Mouse (Mus musculus): ENCODE data around the gene S100a7a. TPM values are rescaled to one million over a fixed set of nuclear protein-coding genes. Genes with fewer than 3 reads are reported as not detected.

S100a7a gene
- polyA plus RNA-seq, 1 experiment = 0.42 TPM

DNA sequence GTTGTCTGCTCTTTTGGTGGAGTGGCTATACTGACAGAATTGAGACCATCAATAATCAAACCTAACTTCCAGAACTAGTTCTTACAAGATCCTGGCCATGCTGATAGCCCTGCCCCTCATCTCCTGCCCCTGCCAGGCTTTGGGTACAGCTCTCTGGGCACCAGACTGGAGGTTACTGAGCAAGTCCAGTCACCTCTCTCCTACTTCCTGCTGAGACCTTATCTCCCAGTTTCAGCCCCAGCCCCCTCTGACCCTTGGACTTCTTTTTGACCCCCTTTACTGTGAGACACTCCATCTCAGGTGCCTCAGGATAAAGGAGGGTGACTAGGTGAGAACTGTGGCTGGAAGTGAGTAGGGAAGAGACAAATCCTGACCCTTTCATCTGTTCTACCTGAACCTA, 44.7 kb upstream of the S100a7a start:
- H3K36me3 ChIP-seq (ENCODE audit: control insufficient read depth, insufficient read depth, low read length) = no peaks in the 10 kb centered on the region
- no peaks in the 10 kb centered on the region for H3K27me3 ChIP-seq (ENCODE audit: control insufficient read depth, insufficient read depth, low read length)
- H3K27ac ChIP-seq (ENCODE audit: control insufficient read depth, insufficient read depth, low read length) = no peak overlapping the region
- H3K4me3 ChIP-seq (ENCODE audit: control insufficient read depth, insufficient read depth, low read length) = no peak overlapping the region
- no peak for DNase-seq
- peaks cover 36% of the 10 kb centered on the region for H3K4me1 ChIP-seq (replicated peaks; ENCODE audit: control insufficient read depth, insufficient read depth, low read length)
- no peak for TF ChIP-seq CTCF (IDR thresholded peaks at IDR 0.05; ENCODE audit: borderline replicate concordance, control insufficient read depth, extremely low read depth, insufficient read depth, low read length, poor library complexity)
- TF ChIP-seq POLR2A (IDR thresholded peaks at IDR 0.05; ENCODE audit: control insufficient read depth, extremely low read depth, insufficient read depth, low read length, poor library complexity) = no peak

DNA sequence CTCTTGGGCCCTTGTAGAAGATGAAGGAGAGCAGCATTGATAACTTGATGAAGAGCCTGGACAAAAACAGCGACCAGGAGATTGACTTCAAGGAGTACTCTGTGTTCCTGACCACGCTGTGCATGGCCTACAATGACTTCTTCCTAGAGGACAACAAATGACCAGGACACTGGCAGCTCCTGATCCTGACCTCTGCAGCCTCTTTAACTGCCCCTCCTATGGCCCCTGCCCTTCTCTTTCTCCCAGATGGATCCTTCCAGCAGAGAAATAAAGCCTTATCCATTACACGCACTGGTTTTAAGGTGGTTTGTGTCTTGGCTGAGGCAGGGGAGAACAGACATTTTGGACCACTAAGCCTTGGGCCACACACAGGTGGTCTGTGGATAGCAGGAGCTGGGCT, 42.3 kb upstream of the S100a7a start:
- TF ChIP-seq POLR2A (IDR thresholded peaks at IDR 0.05; ENCODE audit: control insufficient read depth, extremely low read depth, insufficient read depth, low read length, poor library complexity) = no peak
- TF ChIP-seq CTCF (IDR thresholded peaks at IDR 0.05; ENCODE audit: borderline replicate concordance, control insufficient read depth, extremely low read depth, insufficient read depth, low read length, poor library complexity) = no peak
- no peak for DNase-seq
- Histone ChIP-seq H3K36me3 (ENCODE audit: control insufficient read depth, insufficient read depth, low read length) (no peaks in the 10 kb centered on the region), H3K4me3 (ENCODE audit: control insufficient read depth, insufficient read depth, low read length) (no peak overlapping the region), H3K27ac (ENCODE audit: control insufficient read depth, insufficient read depth, low read length) (no peak overlapping the region), H3K4me1 (replicated peaks; ENCODE audit: control insufficient read depth, insufficient read depth, low read length) (peaks cover 24% of the 10 kb centered on the region), H3K27me3 (ENCODE audit: control insufficient read depth, insufficient read depth, low read length) (no peaks in the 10 kb centered on the region)
- WGBS = 89% methylated on average over 3 of the region's 3 CpGs

DNA sequence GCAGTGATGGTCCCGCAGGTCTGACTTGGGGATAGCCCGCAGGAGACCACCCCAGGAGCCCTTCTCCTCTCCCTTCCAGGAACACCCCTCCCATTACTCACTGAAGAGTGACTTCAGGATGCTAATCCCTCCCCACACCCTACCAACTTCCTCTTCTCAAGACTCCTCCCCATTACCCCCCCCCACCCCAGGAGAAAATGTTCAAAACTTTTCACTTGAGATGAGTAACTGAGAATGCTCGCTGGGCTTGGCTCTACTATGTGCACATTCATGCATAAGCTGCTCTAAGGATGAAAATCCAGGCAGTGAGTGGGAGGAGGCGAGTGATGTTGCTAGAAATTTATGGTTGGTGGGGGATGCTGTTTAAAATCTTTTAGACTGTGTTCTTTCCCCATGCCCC, 41.8 kb upstream of the S100a7a start:
- Histone ChIP-seq H3K4me3 (ENCODE audit: control insufficient read depth, insufficient read depth, low read length) (no peak overlapping the region), H3K27me3 (ENCODE audit: control insufficient read depth, insufficient read depth, low read length) (no peaks in the 10 kb centered on the region), H3K36me3 (ENCODE audit: control insufficient read depth, insufficient read depth, low read length) (no peaks in the 10 kb centered on the region), H3K4me1 (replicated peaks; ENCODE audit: control insufficient read depth, insufficient read depth, low read length) (peaks cover 24% of the 10 kb centered on the region), H3K27ac (ENCODE audit: control insufficient read depth, insufficient read depth, low read length) (no peak overlapping the region)
- WGBS = 29% methylated on average over 4 of the region's 4 CpGs
- DNase-seq = no peak
- TF ChIP-seq POLR2A (IDR thresholded peaks at IDR 0.05; ENCODE audit: control insufficient read depth, extremely low read depth, insufficient read depth, low read length, poor library complexity) (no peak), CTCF (IDR thresholded peaks at IDR 0.05; ENCODE audit: borderline replicate concordance, control insufficient read depth, extremely low read depth, insufficient read depth, low read length, poor library complexity) (no peak)

DNA sequence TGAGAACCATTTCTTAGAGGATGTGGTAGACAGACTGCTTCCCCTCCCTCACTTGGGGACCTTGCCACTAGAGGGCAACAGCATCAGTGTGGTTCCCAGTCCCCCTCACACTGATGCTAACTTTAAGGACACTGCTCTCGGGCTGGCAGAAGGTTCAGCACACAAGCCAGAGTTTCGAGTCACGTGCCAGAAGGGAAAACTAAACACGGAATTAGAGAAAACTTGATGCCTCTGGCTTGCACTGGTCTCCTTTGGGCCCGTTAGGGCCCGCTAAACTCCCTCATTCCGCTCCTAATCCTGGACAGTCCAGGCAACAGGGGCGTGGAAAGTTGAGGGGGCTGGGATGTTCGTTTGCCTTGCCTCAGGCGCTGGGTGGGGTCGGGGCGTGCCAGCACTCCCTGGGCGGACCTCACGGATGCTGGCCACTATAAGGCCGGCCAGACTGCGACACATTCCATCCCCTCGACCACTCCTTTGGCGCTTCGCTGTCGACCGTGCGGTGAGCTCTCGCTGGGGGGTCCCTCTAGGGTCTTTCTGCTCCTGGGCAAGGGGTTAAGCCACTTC, 41.0 kb upstream of the S100a7a start, which contains the start of gene S100a6:
S100a6 (plus strand) TSS at position 155 of the 564 bp plus-strand sequence.
- DNase-seq = peak; percentile 86
- WGBS = 11% methylated on average over 23 of the region's 23 CpGs

DNA sequence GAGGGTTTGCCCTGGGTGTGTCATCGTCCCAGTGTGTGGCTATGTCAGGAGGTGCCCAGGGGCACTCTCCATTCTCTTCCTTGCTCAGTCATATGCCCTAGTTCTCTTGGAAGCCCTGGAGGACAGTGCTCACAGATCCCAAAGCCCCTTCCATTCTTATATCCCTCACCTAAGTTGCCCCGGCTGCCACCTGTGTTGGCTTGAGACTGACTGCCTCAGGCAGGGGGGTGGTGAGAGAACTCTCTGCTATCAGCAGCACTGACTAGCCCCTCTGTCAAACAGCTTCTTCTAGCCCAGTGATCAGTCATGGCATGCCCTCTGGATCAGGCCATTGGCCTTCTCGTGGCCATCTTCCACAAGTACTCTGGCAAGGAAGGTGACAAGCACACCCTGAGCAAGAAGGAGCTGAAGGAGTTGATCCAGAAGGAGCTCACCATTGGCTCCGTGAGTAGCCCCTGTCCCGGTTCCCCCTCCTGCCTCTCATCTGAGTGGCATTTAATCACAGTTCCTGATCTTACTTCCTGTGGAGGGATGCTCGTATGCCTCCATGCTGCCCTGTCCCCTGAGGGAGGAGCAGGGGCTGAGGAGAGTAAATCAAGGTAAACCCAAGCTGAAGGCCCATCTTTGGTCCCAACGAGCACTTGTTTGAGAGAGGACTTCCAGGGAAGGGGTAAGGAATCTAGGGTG, 40.2 kb upstream of the S100a7a start:
- Histone ChIP-seq H3K27ac (ENCODE audit: control insufficient read depth, insufficient read depth, low read length) (no peak overlapping the region), H3K36me3 (ENCODE audit: control insufficient read depth, insufficient read depth, low read length) (no peaks in the 10 kb centered on the region), H3K4me1 (replicated peaks; ENCODE audit: control insufficient read depth, insufficient read depth, low read length) (peaks cover 24% of the 10 kb centered on the region), H3K4me3 (ENCODE audit: control insufficient read depth, insufficient read depth, low read length) (peak overlapping the region; percentile 13; the same call in 1 of the 2 replicates), H3K27me3 (ENCODE audit: control insufficient read depth, insufficient read depth, low read length) (no peaks in the 10 kb centered on the region)
- 49% methylated on average over 7 of the region's 7 CpGs for WGBS
- TF ChIP-seq CTCF (IDR thresholded peaks at IDR 0.05; ENCODE audit: borderline replicate concordance, control insufficient read depth, extremely low read depth, insufficient read depth, low read length, poor library complexity) (no peak), POLR2A (IDR thresholded peaks at IDR 0.05; ENCODE audit: control insufficient read depth, extremely low read depth, insufficient read depth, low read length, poor library complexity) (no peak)
- no peak for DNase-seq

More for the DNA sequence above, 41.0 kb upstream of the S100a7a start, which contains the start of gene S100a6:
- no peak within 1 kb of the TSS for H3K27ac ChIP-seq (ENCODE audit: control insufficient read depth, insufficient read depth, low read length)
- H3K4me3 ChIP-seq (ENCODE audit: control insufficient read depth, insufficient read depth, low read length) = peak within 1 kb of the TSS; percentile 13
- H3K4me1 ChIP-seq (replicated peaks; ENCODE audit: control insufficient read depth, insufficient read depth, low read length) = peaks cover 24% of the 10 kb centered on the region
- no peaks in the 10 kb centered on the region for H3K36me3 ChIP-seq (ENCODE audit: control insufficient read depth, insufficient read depth, low read length)
- H3K27me3 ChIP-seq (ENCODE audit: control insufficient read depth, insufficient read depth, low read length) = no peaks in the 10 kb centered on the region
- peak; percentile 66; the same call in 1 of the 2 replicates for TF ChIP-seq CTCF (IDR thresholded peaks at IDR 0.05; ENCODE audit: borderline replicate concordance, control insufficient read depth, extremely low read depth, insufficient read depth, low read length, poor library complexity)
- no peak for TF ChIP-seq POLR2A (IDR thresholded peaks at IDR 0.05; ENCODE audit: control insufficient read depth, extremely low read depth, insufficient read depth, low read length, poor library complexity)

DNA sequence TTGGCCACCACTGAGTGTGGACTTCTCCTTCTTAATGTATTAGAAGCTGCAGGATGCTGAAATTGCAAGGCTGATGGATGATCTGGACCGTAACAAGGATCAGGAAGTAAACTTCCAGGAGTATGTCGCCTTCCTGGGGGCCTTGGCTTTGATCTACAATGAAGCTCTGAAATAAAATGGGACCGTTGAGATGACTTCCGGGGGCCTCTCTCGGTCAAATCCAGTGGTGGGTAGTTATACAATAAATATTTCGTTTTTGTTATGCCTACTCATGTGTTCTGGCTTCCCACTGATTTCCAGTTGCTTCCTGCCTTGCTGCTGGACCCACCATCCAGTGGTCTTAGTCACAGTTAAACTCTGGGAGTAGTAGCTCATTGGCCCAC, 39.7 kb upstream of the S100a7a start:
- Histone ChIP-seq H3K4me1 (replicated peaks; ENCODE audit: control insufficient read depth, insufficient read depth, low read length) (peaks cover 22% of the 10 kb centered on the region), H3K36me3 (ENCODE audit: control insufficient read depth, insufficient read depth, low read length) (no peaks in the 10 kb centered on the region), H3K4me3 (ENCODE audit: control insufficient read depth, insufficient read depth, low read length) (no peak overlapping the region), H3K27ac (ENCODE audit: control insufficient read depth, insufficient read depth, low read length) (no peak overlapping the region), H3K27me3 (ENCODE audit: control insufficient read depth, insufficient read depth, low read length) (no peaks in the 10 kb centered on the region)
- no peak for DNase-seq
- TF ChIP-seq POLR2A (IDR thresholded peaks at IDR 0.05; ENCODE audit: control insufficient read depth, extremely low read depth, insufficient read depth, low read length, poor library complexity) (no peak), CTCF (IDR thresholded peaks at IDR 0.05; ENCODE audit: borderline replicate concordance, control insufficient read depth, extremely low read depth, insufficient read depth, low read length, poor library complexity) (no peak)
- WGBS = 86% methylated on average over 6 of the region's 6 CpGs

Data from thymus, adult 2 months (tissue).